Mouse (Mus musculus) testis, adult 2 months (tissue): Measurements from ENCODE around the gene Acap1. TPM values are rescaled to one million over a fixed set of nuclear protein-coding genes. Genes with fewer than 3 reads are reported as not detected.
A peak's percentile ranks its signal among the peaks of the same experiment; 100 is the strongest.

ENCODE experiments used
- H3K27ac ChIP-seq: fragments of 200-500 bp; 2 replicates; pipeline ENCODE4 v1.5.1; 2012; ENCODE audit warnings: low read depth, low read length; ENCODE audit not compliant: control insufficient read depth, insufficient read depth
- H3K27me3 ChIP-seq: fragments of 200-500 bp; 2 replicates; pipeline ENCODE4 v1.6.1; 2012; ENCODE audit warnings: mild to moderate bottlenecking, low read length, moderate library complexity; ENCODE audit not compliant: control insufficient read depth, insufficient read depth
- H3K36me3 ChIP-seq: fragments of 200-500 bp; 2 replicates; pipeline ENCODE4 v1.6.1; 2012; ENCODE audit warnings: mild to moderate bottlenecking, low read length; ENCODE audit not compliant: control insufficient read depth, insufficient read depth
- H3K4me1 ChIP-seq: fragments of 200-500 bp; 2 replicates; pipeline ENCODE4 v1.6.1; 2012; ENCODE audit warnings: low read length; ENCODE audit not compliant: control insufficient read depth, insufficient read depth
- H3K4me3 ChIP-seq: fragments of 200-500 bp; 2 replicates; pipeline ENCODE4 v1.5.1; 2012; ENCODE audit warnings: low read depth, mild to moderate bottlenecking, low read length, moderate library complexity, mixed read lengths; ENCODE audit not compliant: control insufficient read depth
- CTCF ChIP-seq: fragments of 200-500 bp; IDR thresholded peaks from 2 replicates; pipeline ENCODE4 v1.5.1; 2012; ENCODE audit warnings: low read depth, mild to moderate bottlenecking, inconsistent platforms, low read length, moderate library complexity; ENCODE audit not compliant: control insufficient read depth, insufficient read depth, insufficient replicate concordance
- POLR2A ChIP-seq: fragments of 200-500 bp; IDR thresholded peaks from 2 replicates; pipeline ENCODE4 v1.6.1; 2012; ENCODE audit warnings: low read depth, mild to moderate bottlenecking, inconsistent platforms, low read length, moderate library complexity; ENCODE audit not compliant: control insufficient read depth
- polyA plus RNA-seq: library from polyadenylated mRNA; depleted of rRNA; stranded (reverse); fragments of >200 nt; gene quantifications from 2 replicates; pipeline ENCODE4 v1.2.3, GENCODE M21; 2012

The Acap1 gene
- polyA plus RNA-seq, 1 experiment = 4.9 TPM

GRCm38 (mm10) chr11:69881787-69882670 is 13.3 kb downstream of the Acap1 start:
- Histone ChIP-seq H3K4me1 (peaks cover 29% of the 10 kb centered on the region), H3K27me3 (no peaks in the 10 kb centered on the region), H3K4me3 (peak overlapping the region; percentile 66), H3K27ac (peak overlapping the region; percentile 29; the same call in 1 of the 2 replicates), H3K36me3 (no peaks in the 10 kb centered on the region)
- TF ChIP-seq POLR2A (no peak), CTCF (no peak)

- peak; percentile 33 for TF ChIP-seq POLR2A
- no peak for TF ChIP-seq CTCF
- peak within 1 kb of the TSS; percentile 66 for H3K4me3 ChIP-seq
- no peaks in the 10 kb centered on the region for H3K27me3 ChIP-seq
- peaks cover 37% of the 10 kb centered on the region for H3K4me1 ChIP-seq
- H3K27ac ChIP-seq = peak within 1 kb of the TSS; percentile 30
- H3K36me3 ChIP-seq = no peaks in the 10 kb centered on the region
These were observed 14.3 kb downstream of the Acap1 start, which contains the start of gene Kctd11 for GRCm38 (mm10) chr11:69880853-69881603. TSS of gene Kctd11 (minus strand) at chr11:69881406.

GRCm38 (mm10) chr11:69880506-69880852 is 14.9 kb downstream of the Acap1 start:
- Histone ChIP-seq H3K27ac (peak overlapping the region; percentile 30), H3K4me3 (peak overlapping the region; percentile 66), H3K36me3 (no peaks in the 10 kb centered on the region), H3K27me3 (no peaks in the 10 kb centered on the region), H3K4me1 (peaks cover 37% of the 10 kb centered on the region)
- TF ChIP-seq POLR2A = no peak
- peak; percentile 53; the same call in 1 of the 2 replicates for TF ChIP-seq CTCF

- Histone ChIP-seq H3K36me3 (no peaks in the 10 kb centered on the region), H3K27me3 (no peaks in the 10 kb centered on the region), H3K4me3 (peak overlapping the region; percentile 25), H3K27ac (no peak overlapping the region), H3K4me1 (peaks cover 37% of the 10 kb centered on the region)
- TF ChIP-seq CTCF (no peak), POLR2A (no peak)
These were observed 15.6 kb downstream of the Acap1 start for GRCm38 (mm10) chr11:69879711-69880110.

GRCm38 (mm10) chr11:69878952-69879351 is 16.4 kb downstream of the Acap1 start:
- no peak overlapping the region for H3K27ac ChIP-seq
- no peak for TF ChIP-seq POLR2A
- H3K27me3 ChIP-seq = no peaks in the 10 kb centered on the region
- H3K36me3 ChIP-seq = no peaks in the 10 kb centered on the region
- peaks cover 35% of the 10 kb centered on the region for H3K4me1 ChIP-seq
- no peak overlapping the region for H3K4me3 ChIP-seq

- Histone ChIP-seq H3K36me3 (no peaks in the 10 kb centered on the region), H3K4me3 (peak overlapping the region; percentile 81; the same call in 1 of the 2 replicates), H3K27ac (no peak overlapping the region), H3K27me3 (no peaks in the 10 kb centered on the region), H3K4me1 (peaks cover 35% of the 10 kb centered on the region)
- no peak for TF ChIP-seq POLR2A
These were observed 16.9 kb downstream of the Acap1 start for GRCm38 (mm10) chr11:69878399-69878798.

- H3K4me1 ChIP-seq = peaks cover 35% of the 10 kb centered on the region
- peak within 1 kb of the TSS; percentile 81 for H3K4me3 ChIP-seq
- 0 out of 2 replicates have a peak, but pooled peaks have one; percentile 35 for TF ChIP-seq POLR2A
- no peak for TF ChIP-seq CTCF
- H3K27me3 ChIP-seq = no peaks in the 10 kb centered on the region
- H3K36me3 ChIP-seq = no peaks in the 10 kb centered on the region
- no peak within 1 kb of the TSS for H3K27ac ChIP-seq
These were observed 17.5 kb downstream of the Acap1 start, which contains the start of gene Tmem95 for GRCm38 (mm10) chr11:69877878-69878277. TSS of gene Tmem95 (minus strand) at chr11:69878018.
